Mouse (Mus musculus) adrenal gland, postnatal 25 days (tissue): ENCODE data around the gene Sirt7. TPM values are rescaled to one million over a fixed set of nuclear protein-coding genes. Genes with fewer than 3 reads are reported as not detected.

ENCODE experiments used
- DNase-seq: peaks from one replicate; pipeline ENCODE4 v3.0.0; 2021; ENCODE audit warnings: mixed read lengths
- long read RNA-seq: library from polyadenylated mRNA; stranded (forward); transcript quantifications from one replicate; pipeline ENCODE4 v2.0.0, GENCODE M21; 2021
- total RNA-seq: library from RNA; stranded (reverse); gene quantifications from 2 replicates; pipeline ENCODE4 v1.2.3, GENCODE M21; 2021

Gene Sirt7
- total RNA-seq, result 82.5 and 103 TPM in 2 replicates
- long read RNA-seq, transcript Sirt7-201 (10 exons, 1,727 nt), result major isoform, 42 of 118 reads
- long read RNA-seq, partial matches to known transcripts, result 30 of 118 reads
- long read RNA-seq, other reads (novel, unspliced or antisense), result 43 of 118 reads

GRCm38 (mm10) chr11:120625152-120625775, at the start of gene Sirt7:
Gene Sirt7 (minus strand): TSS chr11:120625240.
- no peak for DNase-seq

GRCm38 (mm10) chr11:120673594-120674122, 48.6 kb upstream of the Sirt7 start:
- DNase-seq, result no peak

GRCm38 (mm10) chr11:120672687-120673593, 47.9 kb upstream of the Sirt7 start, which contains the start of gene Aspscr1:
Gene Aspscr1 (plus strand): TSS chr11:120672973.
- DNase-seq, result peak; percentile 98

DNA sequence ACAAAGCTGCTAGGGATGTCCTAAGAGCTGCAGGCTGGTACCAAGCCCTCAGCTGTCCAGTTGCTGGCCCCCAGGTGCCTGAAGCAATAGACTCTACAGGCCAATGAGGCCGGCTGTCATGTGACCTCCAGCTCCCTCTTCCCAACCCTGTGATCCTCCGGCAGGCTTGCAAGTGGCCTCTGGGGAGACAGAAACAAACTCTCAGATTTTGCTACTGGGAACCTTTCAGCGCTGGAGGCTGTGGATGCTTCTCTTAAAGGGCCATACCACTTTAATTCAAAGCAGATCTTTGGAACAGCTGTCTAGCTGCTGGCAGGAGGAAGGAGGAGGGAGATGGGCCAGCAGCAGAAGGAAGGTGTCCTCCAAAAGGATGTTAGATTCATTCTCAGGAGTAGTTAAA, 41.6 kb upstream of the Sirt7 start:
- DNase-seq, result no peak

- DNase-seq, result no peak
Measured at GRCm38 (mm10) chr11:120665406-120665805, 40.4 kb upstream of the Sirt7 start.

DNA sequence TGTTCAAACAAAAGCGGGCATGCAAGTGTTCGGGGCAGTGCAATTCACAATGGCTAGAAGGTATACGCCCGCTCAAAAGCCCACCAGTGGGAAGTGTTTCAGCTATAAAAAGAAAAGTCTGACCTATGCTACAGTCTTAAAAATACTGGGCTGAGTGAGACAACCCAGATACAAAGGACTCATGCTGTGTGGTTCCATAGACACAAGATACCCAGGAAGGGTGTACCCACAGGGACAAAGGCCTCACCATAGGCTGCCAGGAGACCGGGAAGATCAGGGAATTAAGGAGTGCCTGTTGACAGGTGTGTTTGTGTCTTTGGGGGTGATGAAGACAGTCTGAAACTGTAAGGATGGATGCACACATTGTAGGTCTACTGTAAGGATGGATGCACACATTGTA, 38.7 kb upstream of the Sirt7 start:
- no peak for DNase-seq

GRCm38 (mm10) chr11:120662759-120663158, 37.7 kb upstream of the Sirt7 start:
- no peak for DNase-seq

GRCm38 (mm10) chr11:120661076-120661460, 36.0 kb upstream of the Sirt7 start, which contains the start of gene Notum:
Gene Notum (minus strand): TSS chr11:120661175.
- peak; percentile 15 for DNase-seq

- peak; percentile 43 for DNase-seq
Measured at GRCm38 (mm10) chr11:120660301-120661075, 35.4 kb upstream of the Sirt7 start.

DNA sequence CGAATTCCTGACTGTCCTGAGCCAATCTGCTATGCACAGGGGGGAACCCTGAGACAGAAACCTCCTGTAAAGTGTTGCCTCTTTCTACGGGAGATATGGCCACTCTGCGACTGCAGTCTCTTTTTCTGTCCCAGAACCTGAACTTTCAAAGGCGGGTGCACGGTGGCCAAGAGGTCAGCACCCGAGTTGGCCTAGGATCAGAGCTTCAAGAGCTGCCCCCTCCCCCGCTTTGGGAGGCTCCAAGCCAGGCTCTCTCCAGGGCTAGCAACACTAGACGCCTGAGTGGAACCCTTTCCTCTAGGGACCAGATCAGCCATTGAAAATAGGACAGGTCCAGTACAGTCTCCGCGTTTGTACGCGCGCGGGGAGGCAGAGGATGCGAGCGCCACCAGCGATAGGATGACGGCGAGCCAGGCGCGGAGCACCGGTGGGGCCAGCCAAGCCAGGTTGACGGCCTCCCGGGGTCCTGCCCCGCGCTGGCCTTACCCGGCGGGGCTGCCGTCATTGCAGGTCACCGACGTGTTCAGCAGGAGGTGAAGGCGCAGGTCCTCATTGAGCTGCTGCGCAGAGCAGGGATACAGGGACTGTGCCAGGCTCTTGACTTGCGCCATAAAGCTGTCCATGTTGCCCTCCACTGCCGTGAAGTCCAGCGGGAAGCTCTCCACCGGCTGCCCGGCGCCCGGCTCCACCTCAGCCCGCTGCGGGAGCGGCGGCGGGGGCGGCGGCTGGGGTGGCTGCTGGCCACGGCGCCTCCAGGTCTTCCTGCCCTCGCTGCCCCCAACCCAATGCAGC, 34.7 kb upstream of the Sirt7 start:
- DNase-seq, result peak; percentile 39

DNA sequence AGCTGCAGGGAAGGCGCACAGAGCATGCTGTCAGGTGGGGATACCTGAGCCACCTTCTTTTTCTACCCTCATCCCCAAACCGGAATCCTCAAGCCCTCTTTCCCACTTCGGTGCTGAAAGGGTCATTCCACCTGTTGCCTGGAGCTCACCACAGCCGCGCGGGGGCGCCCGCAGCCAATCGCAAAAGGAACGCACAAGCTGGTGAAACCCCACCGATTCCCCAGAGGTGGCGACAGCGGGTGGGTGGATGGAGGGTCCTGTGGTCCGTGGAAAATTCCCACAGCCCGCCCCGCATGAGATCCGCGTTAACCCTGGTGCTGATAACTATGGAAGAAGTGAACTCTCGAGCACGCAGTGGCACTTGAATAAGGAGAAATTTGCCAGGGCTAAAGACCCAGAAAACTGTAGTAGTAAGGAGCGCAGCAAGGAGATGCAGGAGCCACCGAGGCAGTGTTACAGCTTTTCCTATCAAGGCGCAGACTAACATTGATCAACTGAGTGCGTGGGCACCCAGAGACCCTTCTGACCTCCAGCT, 33.9 kb upstream of the Sirt7 start:
- peak; percentile 86 for DNase-seq

DNA sequence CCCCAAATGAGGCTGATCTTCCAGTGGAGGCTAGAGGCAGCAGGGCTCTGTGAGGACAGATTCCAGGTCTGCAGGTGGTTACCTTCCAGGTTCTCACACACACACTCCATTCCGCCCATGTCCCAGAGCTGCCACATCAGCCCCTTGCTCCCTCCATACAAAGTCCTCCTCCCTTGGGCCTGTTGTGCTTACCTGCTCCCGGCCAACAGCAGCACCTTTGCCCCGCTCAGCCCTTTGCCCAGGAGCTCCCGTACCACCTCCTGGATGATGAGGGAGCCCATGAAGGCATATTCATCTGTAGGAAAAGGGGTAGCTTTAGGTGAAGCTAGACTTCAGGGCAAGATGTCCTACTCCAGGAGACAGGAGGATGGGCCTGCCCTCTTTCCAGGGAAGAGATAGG, 32.3 kb upstream of the Sirt7 start:
- DNase-seq, result no peak

- DNase-seq, result no peak
Measured at GRCm38 (mm10) chr11:120654741-120655140, 29.7 kb upstream of the Sirt7 start.

DNA sequence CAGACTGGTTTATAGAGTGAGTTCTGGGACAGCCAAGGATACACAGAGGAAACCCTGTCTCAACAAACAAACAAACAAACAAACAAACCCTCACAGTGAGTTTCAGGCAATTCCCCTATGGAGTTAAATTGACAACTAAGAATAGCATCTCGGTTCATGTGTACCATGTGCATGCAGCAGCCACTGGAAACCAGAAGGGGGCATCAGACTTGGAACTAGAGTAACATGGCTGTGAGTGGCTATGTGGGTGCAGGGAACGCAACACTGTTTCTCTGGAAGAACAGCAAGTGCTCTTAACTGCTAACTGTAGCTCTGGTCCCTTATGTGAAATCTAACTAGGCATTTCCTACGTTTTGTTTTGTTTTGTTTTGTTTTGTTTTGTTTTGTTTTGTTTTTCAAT, 26.8 kb upstream of the Sirt7 start:
- DNase-seq, result no peak

DNA sequence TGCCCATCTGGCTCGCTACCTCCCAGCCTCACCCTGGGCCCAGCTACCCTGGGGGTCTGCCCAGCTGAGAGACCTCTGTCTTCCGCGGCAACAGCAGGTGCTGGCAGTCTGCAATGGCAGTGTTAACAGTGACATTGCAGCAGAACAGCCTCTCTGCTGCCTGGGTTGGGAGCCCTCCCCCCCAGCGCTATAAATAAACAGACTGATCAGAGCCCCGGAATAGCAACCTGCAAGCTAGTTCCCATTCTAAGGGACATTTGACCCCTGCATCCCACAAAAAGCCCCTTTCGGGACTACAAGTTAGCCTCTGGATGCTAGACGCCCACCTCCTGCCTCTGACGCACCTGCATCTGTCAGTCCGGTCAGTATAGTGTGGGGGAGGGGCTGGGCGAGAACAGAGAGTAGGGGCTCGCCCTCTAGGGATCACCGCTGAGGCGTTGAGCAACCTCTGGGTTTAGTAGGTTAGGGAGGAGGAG, 23.0 kb upstream of the Sirt7 start, which contains the start of gene Myadml2:
Gene Myadml2, minus strand, starts transcription at position 158 of the 476 bp plus-strand sequence.
- no peak for DNase-seq

DNA sequence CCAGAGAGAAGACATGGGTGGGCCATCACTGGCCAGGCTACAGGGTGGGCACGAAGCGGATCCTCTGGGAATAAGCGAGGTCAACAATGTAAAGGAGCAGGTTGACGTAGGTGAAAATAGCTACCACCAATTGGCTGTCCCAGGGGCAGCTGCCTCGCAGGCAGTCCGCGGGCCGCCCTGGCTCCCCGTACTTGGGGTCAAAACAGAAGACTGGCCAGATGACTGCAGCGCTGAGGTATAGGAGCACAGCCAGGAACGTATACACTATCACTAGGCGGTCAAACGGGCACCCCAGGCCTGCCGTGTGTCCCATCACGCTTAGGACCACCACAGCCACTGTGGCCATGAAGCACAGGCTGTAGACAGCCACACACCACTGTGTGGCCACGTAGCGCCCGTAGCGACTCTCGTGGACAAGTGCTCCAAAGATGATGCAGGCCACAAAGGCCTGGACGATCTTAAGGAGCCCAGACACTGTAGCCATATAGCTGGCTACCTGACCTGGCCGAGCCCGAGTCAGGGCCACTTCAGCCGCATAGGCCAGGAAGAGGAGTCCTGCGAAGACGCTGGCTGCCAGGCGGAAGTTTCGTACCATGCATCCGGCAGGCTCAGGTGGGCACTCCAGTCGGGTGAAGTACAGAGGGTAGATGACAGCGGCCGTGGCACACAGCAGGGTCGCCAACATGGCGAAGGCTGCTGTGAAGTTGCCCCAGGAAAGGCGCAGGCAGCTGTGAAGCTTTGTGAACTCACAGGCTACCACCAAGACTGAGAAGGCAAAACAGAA, 22.2 kb upstream of the Sirt7 start:
- DNase-seq, result no peak

DNA sequence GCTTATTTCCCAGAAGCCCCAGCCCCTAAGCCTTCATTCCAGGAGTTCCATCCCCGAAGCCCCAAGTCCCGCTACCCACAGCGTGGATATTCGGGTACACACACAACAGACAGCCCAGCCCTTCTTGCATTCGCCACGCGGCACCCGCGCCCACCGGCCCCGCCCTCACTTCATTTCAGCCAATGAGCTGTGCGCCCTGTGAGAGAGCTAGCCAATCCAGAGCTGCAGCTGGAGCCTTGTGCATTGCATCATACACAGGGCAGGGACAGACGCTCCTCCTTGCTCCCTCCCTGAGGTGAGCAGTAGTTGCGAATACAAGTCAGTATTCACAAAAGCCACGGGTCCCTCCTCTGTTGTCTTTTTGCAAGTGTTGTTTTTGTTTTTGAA, 18.6 kb upstream of the Sirt7 start, which contains the start of gene Pycr1:
Gene Pycr1, minus strand, starts transcription at position 169 of the 387 bp plus-strand sequence.
- DNase-seq, result peak; percentile 92

GRCm38 (mm10) chr11:120642939-120643600, 18.0 kb upstream of the Sirt7 start:
- no peak for DNase-seq

DNA sequence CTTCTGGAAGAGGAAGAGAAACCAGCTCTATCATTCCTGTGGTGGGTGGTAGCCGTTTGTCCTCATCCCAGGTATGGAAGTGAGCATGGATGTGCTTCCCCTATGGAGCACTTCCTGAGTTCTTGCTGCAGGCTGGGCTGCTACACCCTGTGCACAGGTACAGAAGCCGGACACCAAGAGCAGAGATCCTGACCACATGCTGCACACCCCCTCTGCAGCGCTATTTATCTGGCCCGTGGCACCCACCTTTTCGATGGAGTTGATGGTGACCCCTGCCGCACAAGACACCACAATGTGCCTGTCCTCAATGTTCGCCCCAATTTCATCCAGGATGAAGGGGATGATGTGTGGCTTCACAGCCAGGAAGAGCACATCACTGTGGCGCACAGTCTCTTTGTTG, 16.8 kb upstream of the Sirt7 start:
- no peak for DNase-seq
